Mouse (Mus musculus) hindbrain, embryonic 16.5 days (tissue): ENCODE measurements at regions not wholly inside any gene's neighbourhood (a gene's known extent, or its start where the extent isn't known, plus 50 kb on each side); places are given as distances from the start of the nearest gene placed in this dataset.

Experiments used
- ATAC-seq: fragments of 200-750 bp; cut with Nextera tagmentation; 2 replicates; pipeline ENCODE4 v1.8.0; 2017; ENCODE audit warnings: moderate TSS enrichment, moderate library complexity
- H3K27ac ChIP-seq: fragments of 300-500 bp; sonication (generic); 2 replicates; pipeline ENCODE4 v1.5.1; 2014; ENCODE audit warnings: low read depth, mild to moderate bottlenecking, control low read depth, low read length, moderate library complexity
- H3K27me3 ChIP-seq: fragments of 300-500 bp; sonication (generic); replicated peaks from 2 replicates; pipeline ENCODE4 v1.6.1; 2014; ENCODE audit warnings: low read length; ENCODE audit not compliant: control insufficient read depth, insufficient read depth
- H3K36me3 ChIP-seq: fragments of 300-500 bp; sonication (generic); 2 replicates; pipeline ENCODE4 v1.6.1; 2014; ENCODE audit warnings: mild to moderate bottlenecking, low read length, moderate library complexity, mixed read lengths; ENCODE audit not compliant: control insufficient read depth, insufficient read depth
- H3K4me1 ChIP-seq: fragments of 300-500 bp; sonication (generic); 2 replicates; pipeline ENCODE4 v1.6.1; 2014; ENCODE audit warnings: low read depth, low read length; ENCODE audit not compliant: control insufficient read depth, insufficient read depth
- H3K4me2 ChIP-seq: fragments of 300-500 bp; sonication (generic); 2 replicates; pipeline ENCODE4 v1.6.1; 2014; ENCODE audit warnings: mild to moderate bottlenecking, low read length, control low read depth, moderate library complexity
- H3K4me3 ChIP-seq: fragments of 300-500 bp; sonication (generic); 2 replicates; pipeline ENCODE4 v1.5.1; 2014; ENCODE audit warnings: mild to moderate bottlenecking, low read length, control low read depth, moderate library complexity
- H3K9ac ChIP-seq: fragments of 300-500 bp; sonication (generic); 2 replicates; pipeline ENCODE4 v1.6.1; 2014; ENCODE audit warnings: low read depth, mild to moderate bottlenecking, control low read depth, low read length, moderate library complexity
- H3K9me3 ChIP-seq: fragments of 300-500 bp; sonication (generic); 2 replicates; pipeline ENCODE4 v1.6.1; 2014; ENCODE audit warnings: mild to moderate bottlenecking, low read length, moderate library complexity; ENCODE audit not compliant: control insufficient read depth
- WGBS: fragments of 180-500 bp; shearing (Covaris S2); extraction: QIAGEN DNeasy Blood & Tissue Kit; methylation state at CpG from one replicate; pipeline ENCODE4 v1.1.7; 2014; 5-methylcytosine and 5-hydroxymethylcytosine counted together

GRCm38 (mm10) chr12:106374840-106375375 lies 364.9 kb downstream of the Vrk1 start:
- WGBS = 29% methylated on average over 12 of the region's 12 CpGs
- no peaks in the 10 kb centered on the region for H3K9me3 ChIP-seq
- H3K27ac ChIP-seq = no peak overlapping the region
- no peak for ATAC-seq
- no peak overlapping the region for H3K4me3 ChIP-seq
- H3K9ac ChIP-seq = no peak overlapping the region
- no peaks in the 10 kb centered on the region for H3K36me3 ChIP-seq
- no peak overlapping the region for H3K4me2 ChIP-seq
- peaks cover 8% of the 10 kb centered on the region for H3K4me1 ChIP-seq
- H3K27me3 ChIP-seq = no peaks in the 10 kb centered on the region

GRCm38 (mm10) chr12:106375886-106376285 lies 365.9 kb downstream of the Vrk1 start:
- no peak for ATAC-seq
- 75% methylated on average over 13 of the region's 13 CpGs for WGBS
- Histone ChIP-seq H3K4me3 (no peak overlapping the region), H3K9me3 (no peaks in the 10 kb centered on the region), H3K4me1 (peaks cover 8% of the 10 kb centered on the region), H3K9ac (no peak overlapping the region), H3K4me2 (no peak overlapping the region), H3K27me3 (no peaks in the 10 kb centered on the region), H3K27ac (no peak overlapping the region), H3K36me3 (no peaks in the 10 kb centered on the region)

- Histone ChIP-seq H3K4me2 (no peak overlapping the region), H3K9ac (no peak overlapping the region), H3K9me3 (no peaks in the 10 kb centered on the region), H3K27ac (no peak overlapping the region), H3K4me1 (peaks cover 8% of the 10 kb centered on the region), H3K4me3 (no peak overlapping the region), H3K36me3 (no peaks in the 10 kb centered on the region), H3K27me3 (no peaks in the 10 kb centered on the region)
- 56% methylated on average over 12 of the region's 12 CpGs for WGBS
- ATAC-seq = no peak
Observed at GRCm38 (mm10) chr12:106376783-106377182, 366.8 kb downstream of the Vrk1 start.

GRCm38 (mm10) chr12:106377281-106377680 lies 367.3 kb downstream of the Vrk1 start:
- H3K27ac ChIP-seq = no peak overlapping the region
- no peak overlapping the region for H3K9ac ChIP-seq
- peaks cover 8% of the 10 kb centered on the region for H3K4me1 ChIP-seq
- no peaks in the 10 kb centered on the region for H3K36me3 ChIP-seq
- H3K4me3 ChIP-seq = no peak overlapping the region
- 45% methylated on average over 1 of the region's 1 CpGs for WGBS
- no peaks in the 10 kb centered on the region for H3K9me3 ChIP-seq
- H3K4me2 ChIP-seq = no peak overlapping the region
- no peak for ATAC-seq
- H3K27me3 ChIP-seq = no peaks in the 10 kb centered on the region

GRCm38 (mm10) chr12:106377761-106378160 lies 367.7 kb downstream of the Vrk1 start:
- Histone ChIP-seq H3K4me1 (peaks cover 8% of the 10 kb centered on the region), H3K4me2 (no peak overlapping the region)
- WGBS = 63% methylated on average over 5 of the region's 5 CpGs

GRCm38 (mm10) chr12:106378303-106379075 lies 368.5 kb downstream of the Vrk1 start:
- Histone ChIP-seq H3K4me1 (peaks cover 8% of the 10 kb centered on the region), H3K27ac (peak overlapping the region; percentile 46; the same call in 1 of the 2 replicates), H3K4me3 (peak overlapping the region; percentile 30), H3K9ac (peak overlapping the region; percentile 47; the same call in 1 of the 2 replicates), H3K9me3 (no peaks in the 10 kb centered on the region), H3K27me3 (no peaks in the 10 kb centered on the region), H3K36me3 (no peaks in the 10 kb centered on the region), H3K4me2 (peak overlapping the region; percentile 57)
- ATAC-seq = no peak
- 14% methylated on average over 19 of the region's 19 CpGs for WGBS

More at GRCm38 (mm10) chr12:106377761-106378160, 367.7 kb downstream of the Vrk1 start:
- Histone ChIP-seq H3K27ac (no peak overlapping the region), H3K4me3 (no peak overlapping the region), H3K9me3 (no peaks in the 10 kb centered on the region), H3K9ac (no peak overlapping the region), H3K27me3 (no peaks in the 10 kb centered on the region), H3K36me3 (no peaks in the 10 kb centered on the region)
- ATAC-seq = no peak

GRCm38 (mm10) chr12:106379151-106379594 lies 369.1 kb downstream of the Vrk1 start:
- WGBS = 1% methylated on average over 14 of the region's 14 CpGs
- peak; percentile 69; the same call in 1 of the 2 replicates for ATAC-seq
- no peaks in the 10 kb centered on the region for H3K36me3 ChIP-seq
- peaks cover 8% of the 10 kb centered on the region for H3K4me1 ChIP-seq
- peak overlapping the region; percentile 57 for H3K4me2 ChIP-seq
- H3K9ac ChIP-seq = 0 out of 2 replicates have a peak overlapping the region, but pooled peaks have one; percentile 47
- peak overlapping the region; percentile 30 for H3K4me3 ChIP-seq
- no peaks in the 10 kb centered on the region for H3K27me3 ChIP-seq
- peak overlapping the region; percentile 17; the same call in 1 of the 2 replicates for H3K27ac ChIP-seq
- H3K9me3 ChIP-seq = no peaks in the 10 kb centered on the region

- ATAC-seq = 0 out of 2 replicates have a peak, but pooled peaks have one; percentile 40
- Histone ChIP-seq H3K36me3 (no peaks in the 10 kb centered on the region), H3K4me1 (peaks cover 8% of the 10 kb centered on the region), H3K9ac (no peak overlapping the region), H3K4me3 (no peak overlapping the region), H3K27me3 (no peaks in the 10 kb centered on the region), H3K4me2 (no peak overlapping the region; the same call in 1 of the 2 replicates), H3K9me3 (no peaks in the 10 kb centered on the region), H3K27ac (no peak overlapping the region)
- 43% methylated on average over 14 of the region's 14 CpGs for WGBS
Observed at GRCm38 (mm10) chr12:106379779-106380178, 369.8 kb downstream of the Vrk1 start.

GRCm38 (mm10) chr12:106381821-106382220 lies 371.8 kb downstream of the Vrk1 start:
- no peak overlapping the region for H3K4me3 ChIP-seq
- no peaks in the 10 kb centered on the region for H3K36me3 ChIP-seq
- H3K27me3 ChIP-seq = no peaks in the 10 kb centered on the region
- peaks cover 8% of the 10 kb centered on the region for H3K4me1 ChIP-seq
- H3K4me2 ChIP-seq = no peak overlapping the region
- H3K9me3 ChIP-seq = no peaks in the 10 kb centered on the region
- no peak overlapping the region for H3K9ac ChIP-seq
- no peak overlapping the region for H3K27ac ChIP-seq
- 65% methylated on average over 15 of the region's 15 CpGs for WGBS
- no peak for ATAC-seq
